Mouse (Mus musculus) effector memory CD4-positive, alpha-beta T cell, adult 5 months (primary cell): ENCODE measurements around the gene Spint2. TPM values are rescaled to one million over a fixed set of nuclear protein-coding genes. Genes with fewer than 3 reads are reported as not detected.

Experiments
- polyA plus RNA-seq: library from polyadenylated mRNA; unstranded; fragments of 100-300 nt; shearing (Covaris generic); gene quantifications from one replicate; pipeline ENCODE4 v1.2.1, GENCODE M21; 2017

Gene Spint2
- polyA plus RNA-seq = 139 TPM

DNA sequence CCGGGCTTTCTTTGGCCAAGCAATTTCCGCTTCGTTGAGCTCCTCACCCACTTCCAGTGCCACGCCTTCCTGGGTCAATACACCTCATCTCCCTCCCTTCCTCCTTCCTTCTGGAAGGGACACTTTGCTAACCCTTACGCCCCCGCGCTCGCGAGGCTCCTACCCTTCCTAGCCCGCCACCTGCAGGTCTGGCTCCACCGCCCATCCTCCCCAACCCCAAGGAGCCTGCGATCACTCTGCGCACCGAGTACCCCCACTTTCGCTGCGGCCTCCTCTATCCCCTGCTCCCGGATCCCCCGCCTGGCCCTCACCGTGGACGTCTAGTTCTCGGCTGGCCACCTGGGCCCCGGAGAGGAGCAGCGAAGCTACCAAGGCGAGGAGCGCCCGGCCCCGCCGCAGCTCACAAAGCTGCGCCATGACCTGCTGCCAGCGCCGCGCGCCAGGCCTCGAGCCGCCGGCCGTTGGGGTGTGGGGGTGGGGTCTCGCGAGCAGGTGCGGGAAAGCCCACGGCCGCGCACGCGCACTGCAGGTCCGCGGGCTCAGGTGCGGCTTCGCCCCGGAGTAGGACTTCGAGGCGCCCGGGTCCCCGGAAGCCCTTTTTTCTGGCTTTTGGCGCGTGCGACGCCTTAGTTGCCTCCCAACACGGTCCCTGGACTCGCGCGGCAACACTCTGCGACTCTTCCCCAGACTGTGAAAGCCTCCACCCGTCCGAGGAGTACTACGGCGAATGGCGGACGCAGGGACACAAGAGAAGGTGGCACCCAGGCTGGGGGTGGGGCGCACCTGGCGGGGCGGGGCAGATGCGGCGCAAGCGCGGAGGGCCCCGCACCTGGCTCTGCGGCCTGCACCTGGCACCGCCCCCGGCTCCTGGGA is at the start of gene Spint2:
Gene Spint2 (minus strand): TSS at position 712 of the 873 bp plus-strand sequence.

DNA sequence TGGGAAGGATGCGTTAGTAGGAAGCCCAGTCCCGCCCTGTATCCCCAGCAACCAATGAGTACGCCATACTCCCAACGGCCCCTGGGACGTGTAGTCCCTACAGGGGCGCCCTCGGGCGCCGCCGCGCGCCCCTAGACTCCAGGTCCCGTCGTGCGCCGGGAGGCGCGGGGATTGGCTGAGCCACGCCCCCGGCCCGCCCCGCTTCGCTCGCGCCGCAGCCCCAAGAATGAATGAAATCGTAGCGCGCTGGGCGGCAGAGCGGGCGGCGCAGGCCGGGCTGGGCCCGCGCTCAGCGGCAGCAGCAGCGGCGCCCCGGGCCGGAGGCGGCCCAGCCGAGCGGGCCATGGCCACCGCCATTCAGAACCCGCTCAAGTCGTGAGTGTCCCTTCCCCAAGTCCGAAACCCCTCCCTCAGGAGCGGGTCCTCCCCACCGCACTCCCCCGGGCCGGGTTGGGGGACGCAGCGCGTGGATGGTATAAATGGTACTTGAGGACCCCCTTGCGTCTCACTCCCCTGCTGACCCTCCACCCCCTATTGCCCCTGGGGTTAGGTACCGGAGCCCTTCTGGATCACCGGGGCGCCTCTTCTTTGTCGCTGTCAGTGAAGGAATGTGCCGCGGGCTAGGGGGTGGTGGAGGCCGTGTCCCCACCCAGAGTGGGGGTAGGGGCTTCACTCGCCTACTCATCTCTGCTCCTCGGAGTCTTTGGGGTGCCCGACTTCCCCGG is 22.2 kb upstream of the Spint2 start, which contains the start of gene Dpf1:
Gene Dpf1 (plus strand): TSS at position 214 of the 725 bp plus-strand sequence.

DNA sequence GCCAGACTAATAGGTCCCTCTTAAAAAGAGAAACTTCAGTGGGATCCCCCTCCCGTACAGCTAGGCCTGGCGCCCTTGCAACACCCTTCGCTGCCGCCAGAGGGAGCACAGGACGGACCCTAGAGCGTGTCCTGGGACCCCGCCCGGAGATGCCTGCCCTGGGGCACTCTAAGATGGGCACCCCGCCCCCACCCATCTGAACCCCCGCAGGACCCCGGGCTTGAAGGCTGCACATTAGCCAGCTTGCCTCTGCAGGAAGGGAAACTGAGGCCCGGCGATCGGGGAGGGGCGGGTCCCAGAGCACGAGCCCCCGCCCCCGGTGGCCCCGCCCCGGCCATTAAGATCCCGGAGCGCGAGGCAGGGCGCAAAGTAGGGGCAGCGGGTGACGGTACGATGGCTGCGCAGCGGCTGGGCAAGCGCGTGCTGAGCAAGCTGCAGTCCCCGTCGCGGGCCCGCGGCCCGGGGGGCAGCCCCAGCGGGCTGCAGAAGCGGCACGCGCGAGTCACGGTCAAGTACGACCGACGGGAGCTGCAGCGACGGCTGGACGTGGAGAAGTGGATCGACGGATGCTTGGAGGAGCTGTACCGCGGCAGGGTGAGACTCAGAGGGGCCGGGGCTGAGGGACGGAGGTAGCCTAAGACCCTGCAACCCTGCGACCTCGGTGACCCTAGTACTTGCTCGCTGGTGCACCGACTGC is 7.4 kb upstream of the Spint2 start, which contains the start of gene Ppp1r14a:
Gene Ppp1r14a (plus strand): TSS at position 367 of the 697 bp plus-strand sequence.

DNA sequence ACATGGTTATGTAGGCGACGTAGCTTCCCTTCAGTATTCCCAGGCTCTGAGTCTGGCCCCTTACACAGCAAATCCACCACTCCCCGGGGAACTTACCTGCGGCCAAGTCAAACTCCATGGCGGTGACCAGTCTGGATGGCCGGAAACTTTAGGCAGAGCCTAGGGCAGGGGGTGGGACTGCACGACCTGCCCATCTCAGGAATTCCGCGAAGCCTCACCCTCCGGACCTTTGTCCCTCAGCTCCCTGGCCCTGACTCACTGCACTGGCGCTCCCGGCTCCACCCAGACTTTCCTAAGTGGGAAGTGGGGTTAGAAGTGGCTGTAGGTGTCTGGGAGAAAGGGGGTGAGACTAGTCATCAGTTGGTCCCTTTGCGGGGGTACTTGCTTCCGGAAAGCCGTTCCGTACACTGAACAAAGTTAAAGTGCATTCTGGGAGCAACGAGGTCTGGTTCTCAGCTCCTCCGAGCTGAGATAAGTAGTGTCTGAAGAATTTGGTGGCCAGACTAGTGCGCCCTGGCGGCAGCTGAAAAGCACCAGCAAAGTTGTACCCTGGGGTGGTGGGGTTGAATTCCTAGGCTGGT is 33.4 kb downstream of the Spint2 start, which contains the start of gene 2200002D01Rik:
Gene 2200002D01Rik (minus strand): TSS at position 206 of the 581 bp plus-strand sequence.

DNA sequence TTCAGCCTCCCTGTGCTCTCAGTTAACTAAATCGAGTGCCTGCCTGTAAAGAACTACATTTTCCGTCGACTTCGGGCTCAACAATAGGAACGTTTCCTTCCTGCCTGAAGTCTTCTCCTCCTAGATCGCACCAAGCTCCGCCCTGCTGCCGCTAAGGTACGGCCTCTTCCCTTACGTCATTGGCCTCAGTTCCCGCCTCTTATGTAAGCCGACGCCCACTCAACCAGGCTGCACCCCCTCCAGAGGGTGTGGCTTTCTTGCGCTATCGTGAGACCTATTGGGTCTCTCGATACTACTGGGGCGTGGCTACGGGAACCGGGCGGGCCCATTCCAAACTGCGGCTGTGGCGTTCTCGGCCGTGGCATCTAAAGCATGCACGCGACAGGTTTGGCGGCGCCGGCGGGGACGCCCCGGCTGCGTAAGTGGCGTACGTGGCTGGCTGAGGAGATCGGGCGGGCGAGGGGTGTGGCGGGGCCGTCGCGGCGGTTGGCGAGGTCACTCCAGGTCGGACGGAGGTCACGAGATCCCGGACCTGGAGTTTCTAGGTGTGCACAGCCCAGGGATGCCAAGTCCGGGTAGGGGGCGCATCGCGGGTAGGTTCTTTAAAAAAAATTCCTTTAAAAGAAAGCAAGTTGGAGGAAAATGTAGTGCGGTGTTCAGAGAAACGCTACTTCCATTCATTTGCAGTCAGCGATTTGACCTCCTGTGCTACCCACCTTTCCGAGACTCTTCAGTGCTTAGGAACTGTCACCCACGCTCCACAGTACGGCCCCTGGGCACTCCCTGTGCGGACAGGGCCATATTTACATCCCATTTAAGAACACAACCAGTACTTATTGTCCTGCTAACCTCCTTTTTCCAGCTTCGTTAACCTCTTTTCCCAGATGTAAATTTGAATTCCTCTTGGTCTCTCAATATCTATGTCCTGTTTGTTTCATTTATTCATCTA is 43.4 kb downstream of the Spint2 start, which contains the start of gene Yif1b:
Gene Yif1b (plus strand): TSS at position 311 of the 949 bp plus-strand sequence.

DNA sequence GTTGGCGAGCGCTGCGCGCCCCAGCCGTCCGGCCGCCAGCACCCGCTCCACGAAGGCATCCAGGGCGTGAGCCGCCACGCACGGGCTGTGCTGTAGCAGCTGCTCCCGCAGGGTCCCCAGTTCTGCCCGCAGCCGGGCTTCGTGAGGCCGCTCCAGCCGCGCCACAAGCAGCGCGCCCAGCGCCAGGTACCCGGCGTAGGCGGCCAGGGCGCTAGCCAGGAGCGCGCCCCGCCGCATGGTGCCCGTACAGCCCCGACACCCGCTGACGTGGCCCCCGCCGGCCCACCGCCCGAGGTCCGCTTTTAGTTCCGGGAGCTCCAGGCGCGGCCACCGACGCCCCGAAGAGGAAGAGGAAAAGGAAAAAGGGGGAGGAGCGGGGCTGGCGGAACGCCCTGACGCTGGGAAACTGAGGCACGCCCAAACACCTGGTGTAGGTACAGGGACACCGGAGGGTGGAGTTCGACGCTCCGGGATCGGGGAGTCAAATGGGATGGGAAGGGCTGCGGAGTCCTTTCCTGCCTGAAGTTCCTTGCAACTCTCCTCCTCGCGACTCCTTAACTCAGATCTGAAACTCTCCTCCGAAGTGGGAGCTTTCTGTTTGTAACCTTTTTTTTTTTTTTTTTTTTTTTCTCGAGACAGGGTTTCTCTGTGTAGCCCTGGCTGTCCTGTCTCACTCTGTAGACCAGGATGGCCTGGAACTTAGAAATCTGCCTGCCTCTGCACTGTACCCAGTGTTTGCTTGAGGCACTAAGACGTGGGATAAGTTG is 49.3 kb downstream of the Spint2 start, which contains the start of gene Kcnk6:
Gene Kcnk6 (minus strand): TSS at position 269 of the 767 bp plus-strand sequence.

DNA sequence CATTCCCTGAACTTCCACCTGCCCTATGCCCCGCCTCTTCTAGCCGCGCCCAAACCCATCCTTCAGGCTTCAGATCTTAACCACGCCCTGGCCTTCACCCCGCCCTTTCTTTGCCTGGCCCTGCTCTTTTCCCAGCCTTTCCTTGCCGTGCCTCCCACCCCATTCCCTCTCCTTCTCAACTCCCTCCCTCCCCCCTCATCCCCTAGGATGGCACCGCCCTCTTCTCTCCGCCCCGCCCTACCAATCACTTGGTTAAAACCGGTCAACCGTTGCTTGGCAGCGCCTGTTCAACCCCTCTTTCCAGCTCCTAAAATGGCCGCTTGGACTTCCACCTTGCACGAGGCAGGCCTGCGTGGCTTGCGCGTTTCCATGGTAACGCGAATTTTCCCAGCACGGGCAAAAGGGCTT is 68.0 kb downstream of the Spint2 start, which contains the start of gene Catsperg1:
Gene Catsperg1 (minus strand): TSS at position 361 of the 408 bp plus-strand sequence.

Other genes starting within 250 kb of the Spint2 start
- gene Ryr1, start 156.7 kb downstream of the Spint2 start, polyA plus RNA-seq = 1.1 TPM
- gene Rasgrp4, start 147.1 kb downstream of the Spint2 start, polyA plus RNA-seq = 0.21 TPM
- 50.7 TPM for gene Fam98c, start 125.7 kb downstream of the Spint2 start, polyA plus RNA-seq
- gene Ggn, start 111.7 kb downstream of the Spint2 start, polyA plus RNA-seq = not detected
- gene Spred3, start 111.5 kb downstream of the Spint2 start, polyA plus RNA-seq = not detected
- gene Psmd8, start 101.2 kb downstream of the Spint2 start, polyA plus RNA-seq = 180 TPM
- 0.51 TPM for gene Catsperg1, start 67.9 kb downstream of the Spint2 start, polyA plus RNA-seq
- 1.6 TPM for gene Kcnk6, start 49.4 kb downstream of the Spint2 start, polyA plus RNA-seq
- 41.4 TPM for gene Yif1b, start 43.6 kb downstream of the Spint2 start, polyA plus RNA-seq
- gene 2200002D01Rik, start 33.4 kb downstream of the Spint2 start, polyA plus RNA-seq = 1.9 TPM
- gene Ppp1r14a, start 7.4 kb upstream of the Spint2 start, polyA plus RNA-seq = not detected
- gene Dpf1, start 22.0 kb upstream of the Spint2 start, polyA plus RNA-seq = not detected
- gene Sipa1l3, start 236.7 kb upstream of the Spint2 start, polyA plus RNA-seq = 11.0 TPM